Mouse (Mus musculus): ENCODE results near the gene Depdc5.

The Depdc5 gene

GRCm38 (mm10) chr5:33003500-33003899 is 140.0 kb downstream of the Depdc5 start:
- peak; percentile 24 for DNase-seq

GRCm38 (mm10) chr5:33004110-33004509 is 140.6 kb downstream of the Depdc5 start:
- peak; percentile 11 for DNase-seq

- no peak for DNase-seq
Measured at GRCm38 (mm10) chr5:33005442-33006145, 142.1 kb downstream of the Depdc5 start.

GRCm38 (mm10) chr5:33006670-33007069 is 143.2 kb downstream of the Depdc5 start:
- DNase-seq: no peak

- no peak for DNase-seq
Measured at GRCm38 (mm10) chr5:33007371-33007770, 143.9 kb downstream of the Depdc5 start.

GRCm38 (mm10) chr5:33009301-33009700 is 145.8 kb downstream of the Depdc5 start:
- DNase-seq: no peak

GRCm38 (mm10) chr5:33009818-33010812 is 146.6 kb downstream of the Depdc5 start:
- DNase-seq: peak; percentile 45

- DNase-seq: peak; percentile 51
Measured at GRCm38 (mm10) chr5:33011132-33012106, 147.9 kb downstream of the Depdc5 start.

GRCm38 (mm10) chr5:33014096-33014495 is 150.6 kb downstream of the Depdc5 start:
- no peak for DNase-seq

- DNase-seq: no peak
Measured at GRCm38 (mm10) chr5:33015579-33015978, 152.1 kb downstream of the Depdc5 start.

GRCm38 (mm10) chr5:33018189-33018560 is 154.7 kb downstream of the Depdc5 start:
- no peak for DNase-seq

GRCm38 (mm10) chr5:33018561-33019425 is 155.3 kb downstream of the Depdc5 start, which contains the start of gene Ywhah:
Gene Ywhah (plus strand): TSS chr5:33018816.
- peak; percentile 98 for DNase-seq

GRCm38 (mm10) chr5:33019426-33019821 is 155.9 kb downstream of the Depdc5 start:
- DNase-seq: no peak

GRCm38 (mm10) chr5:33021622-33022021 is 158.1 kb downstream of the Depdc5 start:
- peak; percentile 24 for DNase-seq

GRCm38 (mm10) chr5:33023337-33023736 is 159.8 kb downstream of the Depdc5 start:
- no peak for DNase-seq

GRCm38 (mm10) chr5:33024474-33024873 is 161.0 kb downstream of the Depdc5 start:
- no peak for DNase-seq

- no peak for DNase-seq
Measured at GRCm38 (mm10) chr5:33028656-33029055, 165.2 kb downstream of the Depdc5 start.

- DNase-seq: no peak
Measured at GRCm38 (mm10) chr5:33030425-33031175, 167.1 kb downstream of the Depdc5 start.

- DNase-seq: no peak
Measured at GRCm38 (mm10) chr5:33032036-33032773, 168.7 kb downstream of the Depdc5 start.

- DNase-seq: peak; percentile 91
Measured at GRCm38 (mm10) chr5:33033121-33033520, 169.6 kb downstream of the Depdc5 start.

Measured in kidney, postnatal 10 days (tissue).